Mouse (Mus musculus): Measurements from ENCODE around the gene Dhcr24. TPM values are rescaled to one million over a fixed set of nuclear protein-coding genes. Genes with fewer than 3 reads are reported as not detected.

Dhcr24 gene
- total RNA-seq (2021), result 100 to 1,000 TPM in 1 of 2 experiments, 10 to 100 TPM in 1; 98.4 to 119 TPM
- long read RNA-seq, experiment 1, full-length matches to known transcripts, result 52 of 78 reads
- long read RNA-seq, experiment 1, partial matches to known transcripts, result 9 of 78 reads
- long read RNA-seq, experiment 1, other reads (novel, unspliced or antisense), result 17 of 78 reads
- long read RNA-seq, experiment 2, full-length matches to known transcripts, result 40 of 59 reads
- long read RNA-seq, experiment 2, partial matches to known transcripts, result 18 of 59 reads
- long read RNA-seq, experiment 2, other reads (novel, unspliced or antisense), result 1 of 59 reads

- peak; percentile 94 to 96 for DNase-seq (ENCODE audit: low spot score in 2 of 2)
Measured at GRCm38 (mm10) chr4:106560846-106561781, at the start of gene Dhcr24. Gene Dhcr24, plus strand, starts transcription at chr4:106561038.

GRCm38 (mm10) chr4:106514606-106515005, 46.2 kb upstream of the Dhcr24 start:
- no peak for DNase-seq (ENCODE audit: low spot score in 2 of 2)

GRCm38 (mm10) chr4:106522547-106522946, 38.3 kb upstream of the Dhcr24 start:
- DNase-seq (ENCODE audit: low spot score in 2 of 2), result no peak

DNA sequence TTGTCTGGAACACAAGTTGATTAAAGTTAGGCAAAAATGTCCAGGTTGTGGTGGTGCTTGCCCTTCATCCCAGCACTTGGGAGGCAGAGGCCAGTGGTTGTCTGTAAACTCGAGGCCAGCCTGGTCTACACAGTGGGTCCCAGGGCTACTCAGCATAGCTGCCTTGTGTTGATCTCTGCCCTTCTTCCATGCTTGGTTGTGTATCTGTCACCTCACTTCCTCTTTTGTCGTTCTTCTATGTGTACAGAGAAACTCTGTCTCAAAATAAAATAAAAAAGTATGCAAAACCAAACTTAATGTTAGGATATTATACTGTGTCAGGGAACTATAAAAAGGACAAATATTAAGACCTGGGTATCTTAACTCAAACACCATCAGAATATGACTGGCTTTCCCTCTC, 36.7 kb upstream of the Dhcr24 start:
- DNase-seq (ENCODE audit: low spot score in 2 of 2), result no peak

- no peak for DNase-seq (ENCODE audit: low spot score in 2 of 2)
Measured at GRCm38 (mm10) chr4:106525001-106525400, 35.8 kb upstream of the Dhcr24 start.

DNA sequence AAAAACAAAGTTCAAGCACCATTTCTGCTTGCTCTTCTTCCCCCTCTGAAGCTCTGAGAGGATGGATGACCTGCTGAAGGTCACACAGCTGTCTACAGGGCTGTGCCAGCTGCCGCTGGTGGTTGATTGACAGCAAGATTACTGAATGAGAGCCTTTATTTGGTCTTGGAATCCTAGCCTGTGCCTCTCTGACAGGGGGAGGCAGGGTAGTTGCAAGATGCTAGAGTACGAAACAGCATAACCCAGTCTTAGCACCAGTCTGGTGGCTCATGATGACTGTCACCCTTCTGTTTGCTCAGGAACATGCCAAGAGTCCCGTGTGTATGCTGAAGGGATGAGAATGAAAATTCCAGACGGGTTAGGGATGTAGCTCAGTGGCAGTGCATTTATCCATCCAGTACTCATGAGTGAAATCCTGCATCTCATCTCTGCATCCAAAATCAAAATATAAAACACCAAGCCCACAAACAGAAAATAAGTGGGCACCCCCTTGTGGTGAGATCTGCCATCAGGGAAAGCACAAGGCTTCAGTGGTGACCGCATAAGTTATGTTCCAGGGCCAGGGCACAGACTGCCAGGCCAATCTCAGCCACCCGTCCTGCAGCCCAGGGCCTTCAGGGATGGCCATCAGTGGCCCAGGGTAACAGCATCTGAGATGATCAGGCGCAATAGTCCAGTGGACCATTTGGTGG, 32.8 kb upstream of the Dhcr24 start:
- peak; percentile 16 to 34 for DNase-seq (ENCODE audit: low spot score in 2 of 2)

GRCm38 (mm10) chr4:106529375-106530112, 31.3 kb upstream of the Dhcr24 start:
- DNase-seq (ENCODE audit: low spot score in 2 of 2), result peak; percentile 93 to 95

- DNase-seq (ENCODE audit: low spot score in 2 of 2), result no peak
Measured at GRCm38 (mm10) chr4:106530113-106530482, 30.7 kb upstream of the Dhcr24 start.

GRCm38 (mm10) chr4:106533421-106534080, 27.3 kb upstream of the Dhcr24 start:
- no peak for DNase-seq (ENCODE audit: low spot score in 2 of 2)

DNA sequence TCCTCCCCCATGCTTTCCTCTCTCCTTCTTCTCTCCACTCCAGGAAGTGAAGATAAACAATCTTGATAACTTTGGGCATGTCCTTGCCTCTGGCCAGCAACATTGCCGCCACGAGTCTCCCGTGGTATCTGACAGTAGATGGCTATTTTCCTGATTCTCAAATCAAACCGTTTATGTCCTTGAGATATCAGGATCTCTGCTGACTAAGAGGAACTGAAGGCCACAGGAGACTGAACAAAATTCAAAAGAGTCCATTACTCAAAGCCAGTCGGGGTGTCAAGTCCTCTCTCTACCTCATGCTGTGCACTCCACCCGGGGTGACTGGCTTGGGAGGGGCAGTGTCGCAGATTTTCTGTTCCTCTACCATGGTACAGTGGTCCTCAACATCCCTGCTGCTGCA, 26.6 kb upstream of the Dhcr24 start:
- DNase-seq (ENCODE audit: low spot score in 2 of 2), result no peak

- DNase-seq (ENCODE audit: low spot score in 2 of 2), result no peak
Measured at GRCm38 (mm10) chr4:106539756-106540155, 21.1 kb upstream of the Dhcr24 start.

DNA sequence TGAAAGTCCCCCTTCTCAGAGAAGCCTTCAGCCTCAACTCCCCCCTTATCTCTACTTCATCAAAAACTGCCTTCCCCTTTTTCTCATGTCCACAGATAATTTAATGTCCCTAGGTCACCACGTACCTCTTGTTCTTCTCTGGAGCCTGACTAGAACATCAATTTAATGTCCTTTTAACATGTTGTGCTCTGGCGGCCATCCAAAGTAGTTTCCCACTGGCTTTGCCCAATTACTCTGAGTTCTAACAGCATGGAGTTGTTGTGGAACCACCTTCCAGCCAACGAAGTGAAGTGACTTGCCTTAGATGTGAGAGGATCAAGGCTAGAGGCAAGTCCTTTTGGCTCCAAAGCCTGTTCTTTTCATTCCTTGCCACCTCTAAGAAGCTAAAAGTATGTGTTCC, 19.3 kb upstream of the Dhcr24 start:
- DNase-seq (ENCODE audit: low spot score in 2 of 2), result no peak

- no peak for DNase-seq (ENCODE audit: low spot score in 2 of 2)
Measured at GRCm38 (mm10) chr4:106542211-106542610, 18.6 kb upstream of the Dhcr24 start.

- no peak for DNase-seq (ENCODE audit: low spot score in 2 of 2)
Measured at GRCm38 (mm10) chr4:106545817-106546373, 14.9 kb upstream of the Dhcr24 start.

DNA sequence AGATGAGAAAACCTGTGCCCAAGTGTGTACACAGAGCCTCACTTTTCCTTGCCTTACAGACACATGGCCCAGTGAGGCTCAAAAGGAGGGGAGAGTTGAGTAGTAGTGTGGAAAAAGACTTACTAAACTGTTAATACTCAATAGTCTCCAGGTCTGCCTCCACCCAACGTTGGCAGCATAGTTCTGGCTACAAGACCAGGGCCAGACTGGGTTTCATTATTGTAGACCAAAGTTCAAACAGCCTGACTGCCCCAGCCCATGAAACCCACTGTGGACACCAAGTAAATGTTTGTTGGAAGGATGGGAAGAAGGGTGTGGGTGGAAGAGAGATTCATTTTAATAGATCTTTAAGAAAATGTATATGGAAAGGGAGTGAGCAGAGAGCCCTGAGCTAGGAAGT, 13.9 kb upstream of the Dhcr24 start:
- DNase-seq (ENCODE audit: low spot score in 2 of 2), result no peak

DNA sequence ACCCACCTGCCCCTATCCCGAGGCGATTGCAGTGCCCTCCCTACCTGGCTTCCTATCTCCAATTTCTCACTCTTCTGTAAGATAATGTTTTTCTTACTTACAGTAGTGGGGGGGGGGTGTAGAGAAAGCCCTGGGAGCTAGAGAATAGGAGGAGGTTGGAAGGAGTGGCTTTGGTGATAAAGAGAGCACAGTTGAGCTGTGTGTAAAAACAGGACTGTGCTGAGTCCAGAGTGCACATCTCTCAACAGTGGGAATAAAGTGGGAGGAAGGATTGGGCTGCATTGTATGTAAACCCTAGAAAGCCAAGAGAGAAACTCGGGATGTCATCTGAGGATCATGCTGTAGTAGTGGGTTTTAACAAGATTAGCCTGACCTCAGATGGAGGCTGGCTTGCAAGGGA, 12.7 kb upstream of the Dhcr24 start:
- no peak for DNase-seq (ENCODE audit: low spot score in 2 of 2)

- no peak for DNase-seq (ENCODE audit: low spot score in 2 of 2)
Measured at GRCm38 (mm10) chr4:106550516-106551166, 10.2 kb upstream of the Dhcr24 start.

GRCm38 (mm10) chr4:106557262-106557661, 3.6 kb upstream of the Dhcr24 start:
- DNase-seq (ENCODE audit: low spot score in 2 of 2), result no peak

DNA sequence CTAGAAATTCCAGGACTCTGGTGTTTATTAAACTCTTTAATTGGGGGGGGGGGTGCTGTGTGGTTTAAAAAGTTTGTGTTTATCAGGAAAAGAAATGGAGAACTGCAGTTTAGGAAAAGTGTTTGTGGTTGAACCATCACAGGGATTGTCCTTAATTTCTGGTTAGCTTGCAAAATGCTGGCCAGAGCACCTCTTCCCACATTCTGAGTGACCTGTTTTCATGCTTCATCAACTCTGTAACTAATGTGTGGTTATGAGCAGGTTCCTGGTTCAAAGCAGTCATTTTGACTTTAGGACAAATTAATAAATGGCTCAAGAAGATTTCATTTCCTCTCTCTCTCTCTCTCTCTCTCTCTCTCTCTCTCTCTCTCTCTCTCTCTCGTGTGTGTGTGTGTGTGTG, 2.9 kb upstream of the Dhcr24 start:
- no peak for DNase-seq (ENCODE audit: low spot score in 2 of 2)
